Mouse (Mus musculus) intestine, embryonic 16.5 days (tissue): ENCODE data around the gene Miga1. TPM values are rescaled to one million over a fixed set of nuclear protein-coding genes. Genes with fewer than 3 reads are reported as not detected.
A peak's percentile ranks its signal among the peaks of the same experiment; 100 is the strongest.

Source experiments
- ATAC-seq: fragments of 200-750 bp; cut with Nextera tagmentation; 2 replicates; pipeline ENCODE4 v1.8.0; 2017; ENCODE audit warnings: moderate TSS enrichment, moderate library complexity
- H3K27ac ChIP-seq: fragments of 300-500 bp; sonication (generic); 2 replicates; pipeline ENCODE4 v1.5.1; 2014; ENCODE audit warnings: mild to moderate bottlenecking, low read length
- H3K27me3 ChIP-seq: fragments of 300-500 bp; sonication (generic); replicated peaks from 2 replicates; pipeline ENCODE4 v1.6.1; 2014; ENCODE audit warnings: low read length, control low read depth, mixed read lengths; ENCODE audit not compliant: control insufficient read depth, insufficient read depth
- H3K36me3 ChIP-seq: fragments of 300-500 bp; sonication (generic); 2 replicates; pipeline ENCODE4 v1.6.1; 2014; ENCODE audit warnings: low read length, control low read depth; ENCODE audit not compliant: control insufficient read depth, insufficient read depth
- H3K4me1 ChIP-seq: fragments of 300-500 bp; sonication (generic); 2 replicates; pipeline ENCODE4 v1.6.1; 2014; ENCODE audit warnings: low read length, control low read depth, mixed read lengths; ENCODE audit not compliant: control insufficient read depth, insufficient read depth
- H3K4me2 ChIP-seq: fragments of 300-500 bp; sonication (generic); 2 replicates; pipeline ENCODE4 v1.6.1; 2014; ENCODE audit warnings: low read depth, low read length, control low read depth
- H3K4me3 ChIP-seq: fragments of 300-500 bp; sonication (generic); 2 replicates; pipeline ENCODE4 v1.5.1; 2014; ENCODE audit warnings: mild to moderate bottlenecking, low read length
- H3K9ac ChIP-seq: fragments of 300-500 bp; sonication (generic); 2 replicates; pipeline ENCODE4 v1.6.1; 2014; ENCODE audit warnings: low read depth, low read length
- H3K9me3 ChIP-seq: fragments of 300-500 bp; sonication (generic); 2 replicates; pipeline ENCODE4 v1.6.1; 2016; ENCODE audit warnings: low read length, control low read depth; ENCODE audit not compliant: control insufficient read depth
- WGBS: fragments of 180-500 bp; shearing (Covaris S2); extraction: QIAGEN DNeasy Blood & Tissue Kit; methylation state at CpG from one replicate; pipeline ENCODE4 v1.1.7; 2014; 5-methylcytosine and 5-hydroxymethylcytosine counted together
- polyA plus RNA-seq: library from polyadenylated mRNA; unstranded; fragments of >200 nt; fragmentation: Nextera tagmentation; extraction: Ambion mirVana; gene quantifications from 2 replicates; pipeline ENCODE4 v1.2.1, GENCODE M21; 2015

The Miga1 gene
- polyA plus RNA-seq, result 13.5 and 13.9 TPM in 2 replicates

DNA sequence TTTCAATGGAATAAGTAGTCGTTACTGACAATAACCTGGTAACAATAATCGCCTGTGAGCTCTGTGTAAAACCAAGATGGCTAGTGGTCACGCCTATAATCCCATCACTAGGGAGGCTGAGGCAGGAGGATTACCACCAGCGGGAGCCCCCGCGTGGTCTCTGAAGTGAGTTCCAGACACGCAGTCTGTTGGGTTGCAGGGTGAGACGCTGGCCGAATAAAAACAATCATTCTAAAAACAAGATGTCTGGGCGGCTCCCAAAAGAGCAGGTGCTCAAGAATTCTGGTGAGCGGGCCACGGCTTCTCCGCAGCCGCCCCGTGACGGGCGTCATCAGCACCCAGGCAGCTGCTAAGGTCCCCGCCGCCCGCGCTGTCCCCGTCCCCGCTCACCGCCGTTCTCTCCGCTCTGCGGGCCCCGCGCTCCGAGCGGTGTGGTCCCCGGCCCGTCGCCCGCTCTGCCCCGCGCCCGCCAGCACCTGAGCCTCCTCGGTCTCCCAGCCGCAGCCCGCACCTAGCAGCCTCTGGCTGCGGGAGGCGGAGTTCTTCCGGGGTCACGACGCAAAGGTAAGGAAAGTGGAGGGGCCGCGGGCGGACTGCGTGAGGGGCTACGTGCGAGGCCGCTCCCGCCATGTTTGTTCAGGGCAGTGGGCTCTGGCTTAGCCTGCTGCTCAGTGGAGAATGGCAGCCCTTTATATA is at the start of gene Miga1:
Gene Miga1 (minus strand): TSS at position 546 of the 696 bp plus-strand sequence.
- no peaks in the 10 kb centered on the region for H3K9me3 ChIP-seq
- H3K9ac ChIP-seq, result peak within 1 kb of the TSS; percentile 79
- peaks cover 4% of the 10 kb centered on the region; the same call in 1 of the 2 replicates for H3K36me3 ChIP-seq
- WGBS, result 1% methylated on average over 54 of the region's 54 CpGs
- peak; percentile 89 for ATAC-seq
- H3K27me3 ChIP-seq, result no peaks in the 10 kb centered on the region
- H3K4me2 ChIP-seq, result peak within 1 kb of the TSS; percentile 68
- peak within 1 kb of the TSS; percentile 68 for H3K4me3 ChIP-seq
- peaks cover 6% of the 10 kb centered on the region; the same call in 1 of the 2 replicates for H3K4me1 ChIP-seq
- peak within 1 kb of the TSS; percentile 33 for H3K27ac ChIP-seq

GRCm38 (mm10) chr3:152384106-152384505 is 43.9 kb upstream of the Miga1 start:
- no peak for ATAC-seq
- H3K36me3 ChIP-seq, result peaks cover 19% of the 10 kb centered on the region

GRCm38 (mm10) chr3:152376063-152376462 is 35.9 kb upstream of the Miga1 start:
- H3K9ac ChIP-seq, result no peak overlapping the region
- 83% methylated on average over 4 of the region's 4 CpGs for WGBS
- H3K9me3 ChIP-seq, result no peaks in the 10 kb centered on the region
- no peaks in the 10 kb centered on the region; the same call in 1 of the 2 replicates for H3K4me1 ChIP-seq
- no peak overlapping the region for H3K27ac ChIP-seq
- H3K27me3 ChIP-seq, result no peaks in the 10 kb centered on the region
- peaks cover 11% of the 10 kb centered on the region for H3K36me3 ChIP-seq
- H3K4me3 ChIP-seq, result no peak overlapping the region
- ATAC-seq, result no peak
- no peak overlapping the region for H3K4me2 ChIP-seq

More at GRCm38 (mm10) chr3:152384106-152384505, 43.9 kb upstream of the Miga1 start:
- H3K4me3 ChIP-seq, result no peak overlapping the region
- H3K9ac ChIP-seq, result no peak overlapping the region
- H3K9me3 ChIP-seq, result no peaks in the 10 kb centered on the region
- no peaks in the 10 kb centered on the region for H3K27me3 ChIP-seq
- H3K27ac ChIP-seq, result no peak overlapping the region
- WGBS, result 66% methylated on average over 11 of the region's 11 CpGs
- no peaks in the 10 kb centered on the region for H3K4me1 ChIP-seq
- no peak overlapping the region for H3K4me2 ChIP-seq

- ATAC-seq, result no peak
- WGBS, result 80% methylated on average over 2 of the region's 2 CpGs
- H3K4me2 ChIP-seq, result no peak overlapping the region
- no peak overlapping the region for H3K27ac ChIP-seq
- H3K4me1 ChIP-seq, result no peaks in the 10 kb centered on the region
- H3K27me3 ChIP-seq, result no peaks in the 10 kb centered on the region
- no peak overlapping the region for H3K4me3 ChIP-seq
- H3K9me3 ChIP-seq, result no peaks in the 10 kb centered on the region
- H3K9ac ChIP-seq, result no peak overlapping the region
- H3K36me3 ChIP-seq, result peaks cover 34% of the 10 kb centered on the region
These were observed 24.0 kb upstream of the Miga1 start for GRCm38 (mm10) chr3:152364181-152364580.

GRCm38 (mm10) chr3:152359151-152359550 is 18.9 kb upstream of the Miga1 start:
- peaks cover 5% of the 10 kb centered on the region; the same call in 1 of the 2 replicates for H3K4me1 ChIP-seq
- WGBS, result 88% methylated on average over 7 of the region's 7 CpGs
- H3K27me3 ChIP-seq, result no peaks in the 10 kb centered on the region
- H3K9ac ChIP-seq, result no peak overlapping the region
- no peak for ATAC-seq
- no peak overlapping the region for H3K27ac ChIP-seq
- no peak overlapping the region for H3K4me2 ChIP-seq
- no peaks in the 10 kb centered on the region for H3K9me3 ChIP-seq
- no peak overlapping the region for H3K4me3 ChIP-seq
- H3K36me3 ChIP-seq, result peaks cover 14% of the 10 kb centered on the region

- ATAC-seq, result no peak
- no peaks in the 10 kb centered on the region for H3K27me3 ChIP-seq
These were observed 16.5 kb upstream of the Miga1 start for GRCm38 (mm10) chr3:152356751-152357150.

DNA sequence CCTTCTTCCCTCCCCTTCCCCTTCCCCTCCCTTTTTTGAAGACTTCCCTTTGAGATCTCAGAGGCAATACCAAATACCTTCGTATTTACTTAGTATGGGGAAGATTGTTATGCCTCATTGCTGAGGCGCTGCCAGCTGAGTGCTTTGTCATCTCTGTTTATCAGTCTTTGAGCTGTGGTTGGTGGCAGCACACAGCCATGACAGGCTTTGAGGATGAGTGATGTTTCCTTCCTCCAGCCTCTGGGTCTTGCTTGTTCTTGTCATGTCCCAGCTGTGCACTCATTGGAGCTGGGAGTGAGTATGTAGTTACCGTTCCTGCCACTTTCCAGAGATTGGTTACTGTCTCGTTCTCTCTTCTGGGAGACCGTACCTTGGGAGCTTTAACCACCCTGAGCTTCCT is 15.2 kb upstream of the Miga1 start:
- WGBS, result 35% methylated on average over 5 of the region's 5 CpGs
- Histone ChIP-seq H3K4me3 (no peak overlapping the region), H3K36me3 (no peaks in the 10 kb centered on the region; the same call in 1 of the 2 replicates), H3K9me3 (no peaks in the 10 kb centered on the region), H3K27ac (no peak overlapping the region), H3K4me2 (no peak overlapping the region), H3K9ac (no peak overlapping the region), H3K27me3 (no peaks in the 10 kb centered on the region), H3K4me1 (peaks cover 28% of the 10 kb centered on the region)
- ATAC-seq, result 0 out of 2 replicates have a peak, but pooled peaks have one; percentile 11

More at GRCm38 (mm10) chr3:152356751-152357150, 16.5 kb upstream of the Miga1 start:
- H3K36me3 ChIP-seq, result peaks cover 4% of the 10 kb centered on the region; the same call in 1 of the 2 replicates
- no peak overlapping the region for H3K4me2 ChIP-seq
- H3K27ac ChIP-seq, result no peak overlapping the region
- H3K4me1 ChIP-seq, result peaks cover 17% of the 10 kb centered on the region
- no peak overlapping the region for H3K4me3 ChIP-seq
- WGBS, result 89% methylated on average over 9 of the region's 9 CpGs
- H3K9ac ChIP-seq, result no peak overlapping the region
- H3K9me3 ChIP-seq, result no peaks in the 10 kb centered on the region

GRCm38 (mm10) chr3:152353434-152354177 is 13.4 kb upstream of the Miga1 start:
- WGBS, result 61% methylated on average over 10 of the region's 10 CpGs
- H3K9me3 ChIP-seq, result no peaks in the 10 kb centered on the region
- peak overlapping the region; percentile 43 for H3K27ac ChIP-seq

DNA sequence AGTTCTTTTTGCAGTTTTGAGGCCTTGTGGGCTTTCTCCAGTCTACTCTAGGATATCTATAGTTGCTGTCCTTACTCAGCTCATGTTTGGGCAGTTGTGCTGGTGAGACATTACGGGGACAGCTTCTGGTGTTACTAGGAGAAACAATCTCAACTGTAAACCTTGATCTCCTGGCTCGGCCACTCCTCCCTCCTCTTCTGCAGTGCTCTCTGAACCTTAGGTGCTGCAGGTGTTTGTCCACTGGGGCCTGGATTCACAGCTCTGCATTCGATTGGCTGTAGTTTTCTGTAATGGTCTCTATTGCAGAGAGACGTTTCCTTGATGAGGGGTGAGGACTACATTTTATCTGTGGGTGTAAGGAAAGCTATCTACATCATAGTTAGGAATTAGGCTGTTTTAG is 12.1 kb upstream of the Miga1 start:
- 51% methylated on average over 4 of the region's 4 CpGs for WGBS
- H3K36me3 ChIP-seq, result no peaks in the 10 kb centered on the region
- peak; percentile 82 for ATAC-seq
- H3K27me3 ChIP-seq, result no peaks in the 10 kb centered on the region
- peak overlapping the region; percentile 45 for H3K27ac ChIP-seq
- peaks cover 42% of the 10 kb centered on the region for H3K4me1 ChIP-seq
- H3K9ac ChIP-seq, result no peak overlapping the region
- H3K4me2 ChIP-seq, result peak overlapping the region; percentile 4; the same call in 1 of the 2 replicates
- H3K4me3 ChIP-seq, result no peak overlapping the region
- no peaks in the 10 kb centered on the region for H3K9me3 ChIP-seq

More at GRCm38 (mm10) chr3:152353434-152354177, 13.4 kb upstream of the Miga1 start:
- Histone ChIP-seq H3K4me2 (no peak overlapping the region), H3K4me3 (no peak overlapping the region), H3K36me3 (no peaks in the 10 kb centered on the region), H3K4me1 (peaks cover 36% of the 10 kb centered on the region), H3K9ac (no peak overlapping the region), H3K27me3 (no peaks in the 10 kb centered on the region)
- no peak for ATAC-seq
